Mouse (Mus musculus) stomach, embryonic 16.5 days (tissue): Measurements from ENCODE around the gene Tmem267. TPM values are rescaled to one million over a fixed set of nuclear protein-coding genes. Genes with fewer than 3 reads are reported as not detected.
A peak's percentile ranks its signal among the peaks of the same experiment; 100 is the strongest.
"Not testable (repeated sequence)": the region's sequence is repeated elsewhere in the genome, so short reads cannot be mapped to it uniquely, and the experiment has no call there.

ENCODE experiments used
- ATAC-seq: fragments of 200-750 bp; cut with Nextera tagmentation; 2 replicates; pipeline ENCODE4 v1.8.0; 2017; ENCODE audit warnings: moderate number of reproducible peaks, moderate TSS enrichment; ENCODE audit not compliant: insufficient read depth, low FRiP score
- H3K27ac ChIP-seq: fragments of 300-500 bp; sonication (generic); 2 replicates; pipeline ENCODE4 v1.5.1; 2014; ENCODE audit warnings: low read length
- H3K27me3 ChIP-seq: fragments of 300-500 bp; sonication (generic); 2 replicates; pipeline ENCODE4 v1.6.1; 2014; ENCODE audit warnings: low read length, control low read depth, mixed read lengths; ENCODE audit not compliant: control insufficient read depth, insufficient read depth
- H3K36me3 ChIP-seq: fragments of 300-500 bp; sonication (generic); 2 replicates; pipeline ENCODE4 v1.6.1; 2014; ENCODE audit warnings: low read length; ENCODE audit not compliant: control insufficient read depth, insufficient read depth
- H3K4me1 ChIP-seq: fragments of 300-500 bp; sonication (generic); 2 replicates; pipeline ENCODE4 v1.6.1; 2014; ENCODE audit warnings: low read length, control low read depth, mixed read lengths; ENCODE audit not compliant: control insufficient read depth, insufficient read depth
- H3K4me2 ChIP-seq: fragments of 300-500 bp; sonication (generic); 2 replicates; pipeline ENCODE4 v1.6.1; 2014; ENCODE audit warnings: low read depth, low read length, mixed read lengths
- H3K4me3 ChIP-seq: fragments of 300-500 bp; sonication (generic); replicated peaks from 2 replicates; pipeline ENCODE4 v1.5.1; 2014; ENCODE audit warnings: mild to moderate bottlenecking, low read length
- H3K9ac ChIP-seq: fragments of 300-500 bp; sonication (generic); 2 replicates; pipeline ENCODE4 v1.6.1; 2014; ENCODE audit warnings: low read length
- H3K9me3 ChIP-seq: fragments of 300-500 bp; sonication (generic); replicated peaks from 2 replicates; pipeline ENCODE4 v1.6.1; 2016; ENCODE audit warnings: low read length, control low read depth; ENCODE audit not compliant: control insufficient read depth
- WGBS: fragments of 180-500 bp; shearing (Covaris S2); extraction: QIAGEN DNeasy Blood & Tissue Kit; methylation state at CpG from one replicate; pipeline ENCODE4 v1.1.7; 2014; 5-methylcytosine and 5-hydroxymethylcytosine counted together
- polyA plus RNA-seq: library from polyadenylated mRNA; unstranded; fragments of >200 nt; fragmentation: Nextera tagmentation; extraction: Ambion mirVana; gene quantifications from 2 replicates; pipeline ENCODE4 v1.2.1, GENCODE M21; 2015

The Tmem267 gene
- polyA plus RNA-seq, 1 experiment from 2014 or later, result 0.99 TPM

GRCm38 (mm10) chr13:119602688-119603331 is 115.0 kb downstream of the Tmem267 start:
- H3K4me1 ChIP-seq, H3K27me3 ChIP-seq, H3K9me3 ChIP-seq, H3K27ac ChIP-seq, H3K4me2 ChIP-seq, H3K4me3 ChIP-seq, ATAC-seq, H3K9ac ChIP-seq, H3K36me3 ChIP-seq: not testable (repeated sequence)
- 46% methylated on average over 12 of the region's 13 CpGs for WGBS

DNA sequence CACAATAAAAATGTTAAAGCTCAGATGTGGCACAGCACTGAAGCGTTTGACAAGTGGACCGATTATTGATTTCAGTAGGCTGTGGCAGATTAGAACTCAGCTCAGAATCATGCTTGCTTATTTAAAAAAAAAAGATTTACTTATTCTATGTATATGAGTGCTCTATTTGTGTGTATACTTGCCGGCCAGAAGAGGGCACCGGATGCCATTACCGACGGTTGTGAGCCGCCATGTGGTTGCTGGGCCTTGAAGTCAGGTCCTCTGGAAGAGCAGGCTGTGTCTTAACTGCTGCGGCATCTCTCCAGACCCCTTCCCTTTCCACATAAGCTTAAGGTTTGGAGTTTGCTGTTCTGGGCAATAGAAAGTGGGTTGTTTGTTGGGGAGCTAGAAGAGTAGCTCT is 116.1 kb downstream of the Tmem267 start:
- not testable (repeated sequence) for H3K9me3 ChIP-seq, H3K4me2 ChIP-seq, H3K4me1 ChIP-seq, H3K36me3 ChIP-seq, H3K27me3 ChIP-seq, H3K27ac ChIP-seq, H3K9ac ChIP-seq, H3K4me3 ChIP-seq
- WGBS, result 93% methylated on average over 6 of the region's 8 CpGs
- peak; percentile 10; the same call in 1 of the 2 replicates for ATAC-seq

GRCm38 (mm10) chr13:119604322-119604721 is 116.5 kb downstream of the Tmem267 start:
- not testable (repeated sequence) for H3K4me3 ChIP-seq, H3K27me3 ChIP-seq, H3K4me2 ChIP-seq, ATAC-seq, H3K4me1 ChIP-seq, H3K36me3 ChIP-seq, H3K9ac ChIP-seq, H3K9me3 ChIP-seq, H3K27ac ChIP-seq
- WGBS, result 90% methylated on average over 7 of the region's 9 CpGs

- no peak overlapping the region for H3K4me2 ChIP-seq
- no peaks in the 10 kb centered on the region for H3K27me3 ChIP-seq
- no peak overlapping the region for H3K27ac ChIP-seq
- H3K4me3 ChIP-seq, result no peak overlapping the region
- H3K4me1 ChIP-seq, result no peaks in the 10 kb centered on the region
- no peaks in the 10 kb centered on the region for H3K36me3 ChIP-seq
- H3K9ac ChIP-seq, result no peak overlapping the region
- ATAC-seq, result no peak
- no peaks in the 10 kb centered on the region for H3K9me3 ChIP-seq
- 96% methylated on average over 3 of the region's 3 CpGs for WGBS
Measured at GRCm38 (mm10) chr13:119618841-119619240, 131.0 kb downstream of the Tmem267 start.

GRCm38 (mm10) chr13:119619735-119620134 is 131.9 kb downstream of the Tmem267 start:
- WGBS, result 60% methylated on average over 3 of the region's 3 CpGs
- no peaks in the 10 kb centered on the region for H3K4me1 ChIP-seq
- no peak for ATAC-seq

DNA sequence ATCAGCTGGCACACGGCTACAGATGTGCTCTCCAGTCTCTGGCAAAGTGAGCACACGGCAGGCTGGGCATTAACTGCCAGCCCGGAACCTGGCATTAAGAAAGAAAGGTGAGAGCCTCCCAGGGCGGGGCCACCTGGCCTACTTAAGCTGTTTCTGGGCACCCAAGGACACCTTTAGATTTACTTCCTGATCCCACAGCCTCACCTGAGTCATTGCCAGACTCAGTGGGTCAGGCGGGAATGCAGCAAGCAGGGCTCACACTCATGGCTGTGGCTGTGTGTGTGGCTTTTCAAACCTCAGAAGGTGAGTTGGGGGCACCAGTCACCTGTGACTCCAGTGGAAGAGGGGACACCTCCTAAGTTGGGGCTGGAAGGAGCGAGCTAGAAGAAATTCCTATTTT is 135.8 kb downstream of the Tmem267 start, which contains the start of gene Ccl28:
TSS of gene Ccl28 (plus strand) at position 186 of the 400 bp plus-strand sequence.
- no peaks in the 10 kb centered on the region for H3K4me1 ChIP-seq
- no peak within 1 kb of the TSS for H3K4me2 ChIP-seq
- H3K9ac ChIP-seq, result no peak within 1 kb of the TSS
- ATAC-seq, result no peak
- no peak within 1 kb of the TSS for H3K27ac ChIP-seq
- H3K9me3 ChIP-seq, result no peaks in the 10 kb centered on the region
- 73% methylated on average over 6 of the region's 6 CpGs for WGBS
- H3K36me3 ChIP-seq, result no peaks in the 10 kb centered on the region
- no peak within 1 kb of the TSS for H3K4me3 ChIP-seq
- no peaks in the 10 kb centered on the region for H3K27me3 ChIP-seq

More at GRCm38 (mm10) chr13:119619735-119620134, 131.9 kb downstream of the Tmem267 start:
- no peaks in the 10 kb centered on the region for H3K27me3 ChIP-seq
- no peak overlapping the region for H3K9ac ChIP-seq
- no peak overlapping the region for H3K4me3 ChIP-seq
- H3K36me3 ChIP-seq, result no peaks in the 10 kb centered on the region
- H3K9me3 ChIP-seq, result no peaks in the 10 kb centered on the region
- no peak overlapping the region for H3K27ac ChIP-seq
- no peak overlapping the region for H3K4me2 ChIP-seq

DNA sequence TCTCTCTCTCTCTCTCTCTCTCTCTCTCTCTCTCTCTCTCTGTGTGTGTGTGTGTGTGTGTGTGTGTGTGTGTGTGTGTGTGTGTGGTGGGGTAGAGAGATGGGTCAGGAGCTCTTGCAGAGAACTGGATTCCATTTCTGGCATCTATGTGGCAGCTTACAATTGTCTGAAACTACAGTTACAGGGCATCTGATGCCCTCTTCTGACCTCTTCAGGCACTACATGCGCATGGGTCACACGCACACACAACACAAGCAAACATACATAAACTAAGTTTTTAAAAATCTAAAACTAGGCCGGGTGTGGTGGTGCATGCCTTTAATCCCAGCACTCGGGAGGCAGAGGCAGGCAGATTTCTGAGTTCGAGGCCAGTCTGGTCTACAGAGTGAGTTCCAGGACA is 138.1 kb downstream of the Tmem267 start:
- H3K4me3 ChIP-seq, ATAC-seq, H3K4me1 ChIP-seq, H3K4me2 ChIP-seq, H3K27ac ChIP-seq, H3K9ac ChIP-seq, H3K27me3 ChIP-seq, H3K36me3 ChIP-seq, H3K9me3 ChIP-seq: not testable (repeated sequence)
- WGBS, result 78% methylated on average over 5 of the region's 5 CpGs

DNA sequence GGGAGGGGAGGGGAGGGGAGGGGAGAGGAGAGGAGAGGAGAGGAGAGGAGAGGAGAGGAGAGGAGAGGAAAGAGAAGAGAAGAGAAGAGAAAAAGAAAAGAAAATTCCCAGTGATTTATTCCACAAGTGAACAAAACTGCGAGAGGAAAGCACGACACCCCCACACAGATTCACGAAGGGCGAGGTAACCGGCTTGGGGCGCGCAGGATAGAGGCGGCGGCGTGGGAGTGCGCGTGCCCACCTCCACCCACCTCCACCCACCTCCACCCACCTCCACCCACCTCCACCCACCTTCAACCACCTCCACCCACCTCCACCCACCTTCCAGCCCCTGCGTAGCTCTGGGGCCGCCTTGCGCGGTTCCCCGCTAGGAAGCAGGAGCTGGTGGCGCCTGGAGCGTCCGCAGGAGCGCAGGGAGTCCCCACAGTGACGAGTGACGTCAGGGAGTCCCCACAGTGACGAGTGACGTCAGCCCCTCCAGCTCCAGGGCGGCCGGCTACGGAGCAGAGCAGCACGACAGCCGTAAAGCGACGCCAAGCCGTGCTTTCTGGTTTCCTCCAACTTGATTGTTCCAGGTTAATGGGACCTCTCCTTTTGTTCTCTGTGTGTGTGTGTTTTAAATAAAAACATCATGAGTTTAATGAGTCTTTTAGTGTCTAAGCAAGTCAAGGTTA is 143.8 kb downstream of the Tmem267 start:
- WGBS, result 8% methylated on average over 33 of the region's 33 CpGs

GRCm38 (mm10) chr13:119632156-119632548 is 144.3 kb downstream of the Tmem267 start:
- no peaks in the 10 kb centered on the region for H3K36me3 ChIP-seq
- no peaks in the 10 kb centered on the region for H3K4me1 ChIP-seq
- no peak overlapping the region for H3K27ac ChIP-seq
- no peaks in the 10 kb centered on the region for H3K9me3 ChIP-seq
- ATAC-seq, result no peak
- WGBS, result 86% methylated on average over 4 of the region's 4 CpGs
- peak overlapping the region; percentile 65 for H3K4me2 ChIP-seq
- peak overlapping the region; percentile 56 for H3K4me3 ChIP-seq
- H3K9ac ChIP-seq, result no peak overlapping the region
- H3K27me3 ChIP-seq, result no peaks in the 10 kb centered on the region

More for the DNA sequence above, 143.8 kb downstream of the Tmem267 start:
- Histone ChIP-seq H3K4me2 (peak overlapping the region; percentile 65), H3K36me3 (no peaks in the 10 kb centered on the region), H3K27ac (no peak overlapping the region), H3K9ac (peak overlapping the region; percentile 67), H3K9me3 (no peaks in the 10 kb centered on the region), H3K27me3 (no peaks in the 10 kb centered on the region), H3K4me3 (peak overlapping the region; percentile 56), H3K4me1 (no peaks in the 10 kb centered on the region)
- peak; percentile 95 for ATAC-seq
